Mouse (Mus musculus) ovary, adult 2 months (tissue): ENCODE data around the gene Mroh8. TPM values are rescaled to one million over a fixed set of nuclear protein-coding genes. Genes with fewer than 3 reads are reported as not detected.

ENCODE experiments used
- polyA plus RNA-seq: library from polyadenylated mRNA; depleted of rRNA; stranded (reverse); fragments of >200 nt; gene quantifications from 2 replicates; pipeline ENCODE4 v1.2.3, GENCODE M21; 2012; rRNA removed

The Mroh8 gene
- 0.23 and 0.86 TPM in 2 replicates for polyA plus RNA-seq

GRCm38 (mm10) chr2:157279416-157279800 lies at the start of gene Mroh8:
Gene Mroh8, minus strand, starts transcription at chr2:157279549.

GRCm38 (mm10) chr2:157278717-157279415 lies 483 bp downstream of the Mroh8 start, which contains the start of gene Rpn2:
Gene Rpn2, plus strand, starts transcription at chr2:157279017.

GRCm38 (mm10) chr2:157204366-157205218 lies 74.8 kb downstream of the Mroh8 start, which contains the start of gene Rbl1:
Gene Rbl1, minus strand, starts transcription at chr2:157204534.

Other genes with a start within 250 kb of the Mroh8 start
- 25.2 and 37.3 TPM in 2 replicates for gene Soga1, start 200.3 kb downstream of the Mroh8 start, polyA plus RNA-seq
- not detected in 2 replicates for gene Tldc2, start 192.5 kb downstream of the Mroh8 start, polyA plus RNA-seq
- 26.8 and 27.2 TPM in 2 replicates for gene Samhd1, start 144.3 kb downstream of the Mroh8 start, polyA plus RNA-seq
- gene Rbl1, start 75.0 kb downstream of the Mroh8 start, polyA plus RNA-seq, result 4.5 and 5.8 TPM in 2 replicates
- 260 and 308 TPM in 2 replicates for gene Rpn2, start 532 bp downstream of the Mroh8 start, polyA plus RNA-seq
- gene Ghrh, start 68.0 kb upstream of the Mroh8 start, polyA plus RNA-seq, result 2.6 and 3.0 TPM in 2 replicates
- gene Manbal, start 88.0 kb upstream of the Mroh8 start, polyA plus RNA-seq, result 68.4 and 83.5 TPM in 2 replicates
- 74.6 and 84.1 TPM in 2 replicates for gene Src, start 138.9 kb upstream of the Mroh8 start, polyA plus RNA-seq